1 mouse cellular context compared by ENCODE assay signal in genomic region chr3:87885281-87886003, GRCm38 (mm10).
TF ChIP-seq lines count a peak whose summit lies in the region.

TSS of gene Prcc (minus strand) at chr3:87885608.

TF ChIP-seq in CH12.LX, 34 proteins besides CTCF, POLR2A, EP300 and RAD21 (continued from another document):
- peak; percentile 100 for TF ChIP-seq KAT2A (IDR thresholded peaks at IDR 0.05; ENCODE audit: insufficient replicate concordance, low read length)
- TF ChIP-seq UBTF (IDR thresholded peaks at IDR 0.05; ENCODE audit: low read depth, low read length), result peak; percentile 100
- TF ChIP-seq ZKSCAN1 (IDR thresholded peaks at IDR 0.05; ENCODE audit: borderline replicate concordance, low read depth, low read length), result no peak
- TF ChIP-seq IRF4 (IDR thresholded peaks at IDR 0.05; ENCODE audit: low read depth, low read length), result peak; percentile 35; the same call in 1 of the 2 replicates
- no peak for TF ChIP-seq USF1 (IDR thresholded peaks at IDR 0.05; ENCODE audit: low read depth, low read length)
